Mouse (Mus musculus) intestine, postnatal 0 days (tissue): ENCODE measurements around the gene Mapk10. TPM values are rescaled to one million over a fixed set of nuclear protein-coding genes. Genes with fewer than 3 reads are reported as not detected.
"Not testable (repeated sequence)": the region's sequence is repeated elsewhere in the genome, so short reads cannot be mapped to it uniquely, and the experiment has no call there.

Experiments
- ATAC-seq: fragments of 200-750 bp; cut with Nextera tagmentation; 2 replicates; pipeline ENCODE4 v1.8.0; 2017; ENCODE audit warnings: mild to moderate bottlenecking, moderate TSS enrichment, moderate library complexity
- H3K27ac ChIP-seq: fragments of 300-500 bp; sonication (generic); 2 replicates; pipeline ENCODE4 v1.5.1; 2014; ENCODE audit warnings: mild to moderate bottlenecking, low read depth, low read length, moderate library complexity
- H3K27me3 ChIP-seq: fragments of 300-500 bp; sonication (generic); replicated peaks from 2 replicates; pipeline ENCODE4 v1.6.1; 2014; ENCODE audit warnings: low read length, mixed read lengths; ENCODE audit not compliant: control insufficient read depth, insufficient read depth
- H3K36me3 ChIP-seq: fragments of 300-500 bp; sonication (generic); 2 replicates; pipeline ENCODE4 v1.6.1; 2014; ENCODE audit warnings: mild to moderate bottlenecking, moderate library complexity; ENCODE audit not compliant: control insufficient read depth, insufficient read depth
- H3K4me1 ChIP-seq: fragments of 300-500 bp; sonication (generic); replicated peaks from 2 replicates; pipeline ENCODE4 v1.6.1; 2014; ENCODE audit warnings: antibody characterized with exemption, low read length, mixed read lengths; ENCODE audit not compliant: control insufficient read depth, insufficient read depth
- H3K4me2 ChIP-seq: fragments of 300-500 bp; sonication (generic); replicated peaks from 2 replicates; pipeline ENCODE4 v1.6.1; 2014; ENCODE audit warnings: low read depth, mild to moderate bottlenecking, moderate library complexity
- H3K4me3 ChIP-seq: fragments of 300-500 bp; sonication (generic); 2 replicates; pipeline ENCODE4 v1.5.1; 2014; ENCODE audit warnings: low read depth, low read length
- H3K9ac ChIP-seq: fragments of 300-500 bp; sonication (generic); 2 replicates; pipeline ENCODE4 v1.6.1; 2014; ENCODE audit warnings: mild to moderate bottlenecking, low read depth, low read length
- H3K9me3 ChIP-seq: fragments of 300-500 bp; sonication (generic); 2 replicates; pipeline ENCODE4 v1.6.1; 2016; ENCODE audit warnings: mixed run types; ENCODE audit not compliant: control insufficient read depth
- CTCF ChIP-seq: sonication (generic); IDR thresholded peaks from 2 replicates; pipeline ENCODE4 v1.5.1; 2016; ENCODE audit warnings: low read depth, mild to moderate bottlenecking, control low read depth, antibody characterized with exemption, moderate library complexity
- WGBS: fragments of 180-500 bp; shearing (Covaris S2); extraction: QIAGEN DNeasy Blood & Tissue Kit; methylation state at CpG from one replicate; pipeline ENCODE4 v1.1.7; 2014; 5-methylcytosine and 5-hydroxymethylcytosine counted together
- polyA plus RNA-seq: library from polyadenylated mRNA; unstranded; fragments of >200 nt; fragmentation: Nextera tagmentation; extraction: Ambion mirVana; gene quantifications from 2 replicates; pipeline ENCODE4 v1.2.1, GENCODE M21; 2015

The Mapk10 gene
- polyA plus RNA-seq, 1 experiment from 2014 or later = 3.7 TPM

DNA sequence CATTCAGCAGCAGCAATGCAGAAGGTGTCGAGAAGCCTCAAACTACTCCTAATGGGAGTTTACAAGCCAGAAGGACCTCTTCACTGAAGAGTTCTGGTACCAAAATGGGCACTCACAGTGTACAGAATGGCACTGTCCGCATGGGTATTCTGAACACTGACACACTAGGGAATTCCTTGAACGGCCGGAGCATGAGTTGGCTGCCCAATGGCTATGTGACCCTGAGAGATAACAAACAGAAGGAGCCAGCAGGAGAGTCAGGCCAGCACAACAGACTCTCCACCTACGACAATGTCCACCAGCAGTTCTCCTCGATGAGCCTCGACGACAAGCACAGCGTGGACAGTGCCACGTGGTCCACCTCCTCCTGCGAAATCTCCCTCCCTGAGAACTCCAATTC is 318.9 kb downstream of the Mapk10 start:
- 93% methylated on average over 11 of the region's 11 CpGs for WGBS
- no peak for TF ChIP-seq CTCF
- no peaks in the 10 kb centered on the region for H3K4me1 ChIP-seq

GRCm38 (mm10) chr5:102889163-102889488 is 322.0 kb downstream of the Mapk10 start:
- Histone ChIP-seq H3K9me3 (no peaks in the 10 kb centered on the region), H3K4me3 (no peak overlapping the region), H3K27me3 (no peaks in the 10 kb centered on the region), H3K27ac (no peak overlapping the region), H3K9ac (no peak overlapping the region), H3K4me2 (no peak overlapping the region), H3K4me1 (no peaks in the 10 kb centered on the region), H3K36me3 (no peaks in the 10 kb centered on the region)
- no peak for TF ChIP-seq CTCF
- WGBS = 69% methylated on average over 2 of the region's 2 CpGs
- ATAC-seq = no peak

More for the DNA sequence above, 318.9 kb downstream of the Mapk10 start:
- Histone ChIP-seq H3K9ac (no peak overlapping the region), H3K27me3 (no peaks in the 10 kb centered on the region), H3K27ac (no peak overlapping the region), H3K9me3 (no peaks in the 10 kb centered on the region), H3K4me2 (no peak overlapping the region), H3K36me3 (no peaks in the 10 kb centered on the region; the same call in 1 of the 2 replicates), H3K4me3 (no peak overlapping the region)
- no peak for ATAC-seq

DNA sequence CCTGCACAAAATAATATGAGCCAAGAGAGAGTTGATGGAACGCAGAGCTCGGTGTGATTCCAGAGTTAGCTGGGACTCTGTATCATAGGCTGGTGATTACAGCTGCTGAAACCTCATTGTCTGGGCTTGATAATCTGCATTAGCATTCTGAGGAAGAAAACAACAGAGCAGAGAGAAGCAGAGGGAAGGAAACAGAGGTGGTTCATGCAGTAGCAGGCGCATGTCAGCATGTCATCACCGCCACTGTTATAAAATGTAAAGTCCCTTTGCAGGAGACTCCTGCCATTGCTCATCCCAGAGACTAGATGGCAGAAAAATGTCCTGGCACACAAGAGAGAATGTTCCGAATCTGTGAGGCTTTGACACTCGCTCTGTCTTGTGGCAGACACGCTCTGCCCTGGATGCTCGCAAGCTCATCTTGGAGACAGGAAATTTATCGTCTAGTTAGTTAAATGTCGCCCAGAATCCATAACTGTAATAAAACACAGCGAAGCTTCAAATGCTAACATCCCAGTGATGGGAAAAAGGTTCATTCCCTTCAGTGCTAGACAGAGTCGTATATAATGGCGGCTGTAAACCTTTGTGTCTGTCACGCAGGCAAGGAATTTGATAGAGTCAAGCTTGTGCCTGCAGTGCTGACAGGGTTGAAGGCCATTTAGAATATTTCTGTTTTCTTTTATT is 322.5 kb downstream of the Mapk10 start:
- H3K4me3 ChIP-seq = no peak overlapping the region
- no peak for ATAC-seq
- WGBS = 74% methylated on average over 14 of the region's 14 CpGs
- no peaks in the 10 kb centered on the region for H3K27me3 ChIP-seq
- H3K36me3 ChIP-seq = no peaks in the 10 kb centered on the region
- no peak for TF ChIP-seq CTCF
- no peak overlapping the region for H3K27ac ChIP-seq
- H3K4me2 ChIP-seq = no peak overlapping the region
- H3K9me3 ChIP-seq = no peaks in the 10 kb centered on the region
- H3K9ac ChIP-seq = no peak overlapping the region
- H3K4me1 ChIP-seq = no peaks in the 10 kb centered on the region

DNA sequence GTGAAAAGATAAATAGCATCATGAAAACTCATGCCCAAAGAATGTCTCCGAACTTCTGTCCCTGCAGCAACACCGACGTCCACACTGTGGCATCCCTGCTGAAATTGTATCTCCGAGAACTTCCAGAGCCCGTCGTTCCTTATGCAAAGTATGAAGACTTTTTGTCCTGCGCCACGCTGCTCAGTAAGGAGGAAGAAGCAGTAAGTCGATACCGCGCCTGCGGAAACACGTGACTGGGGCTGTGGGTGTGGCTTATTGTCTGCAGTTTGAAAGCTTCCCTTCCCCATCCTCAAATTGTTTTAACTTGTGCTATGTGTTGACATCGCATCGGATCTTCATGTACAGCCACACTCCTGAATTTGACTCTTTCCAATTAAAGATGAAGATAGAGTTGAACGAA is 335.5 kb downstream of the Mapk10 start:
- Histone ChIP-seq H3K9me3 (no peaks in the 10 kb centered on the region), H3K9ac (no peak overlapping the region), H3K4me2 (no peak overlapping the region), H3K4me1 (no peaks in the 10 kb centered on the region), H3K27ac (no peak overlapping the region), H3K27me3 (no peaks in the 10 kb centered on the region), H3K36me3 (no peaks in the 10 kb centered on the region), H3K4me3 (no peak overlapping the region)
- TF ChIP-seq CTCF = no peak
- ATAC-seq = no peak
- 80% methylated on average over 16 of the region's 16 CpGs for WGBS

- Histone ChIP-seq H3K4me2 (no peak overlapping the region), H3K9ac (no peak overlapping the region), H3K27me3 (no peaks in the 10 kb centered on the region), H3K9me3 (no peaks in the 10 kb centered on the region), H3K4me3 (no peak overlapping the region), H3K36me3 (no peaks in the 10 kb centered on the region), H3K27ac (no peak overlapping the region), H3K4me1 (no peaks in the 10 kb centered on the region)
- no peak for ATAC-seq
- TF ChIP-seq CTCF = peak; percentile 92
- WGBS = 41% methylated on average over 11 of the region's 11 CpGs
Observed at GRCm38 (mm10) chr5:102874605-102875298, 336.4 kb downstream of the Mapk10 start.

DNA sequence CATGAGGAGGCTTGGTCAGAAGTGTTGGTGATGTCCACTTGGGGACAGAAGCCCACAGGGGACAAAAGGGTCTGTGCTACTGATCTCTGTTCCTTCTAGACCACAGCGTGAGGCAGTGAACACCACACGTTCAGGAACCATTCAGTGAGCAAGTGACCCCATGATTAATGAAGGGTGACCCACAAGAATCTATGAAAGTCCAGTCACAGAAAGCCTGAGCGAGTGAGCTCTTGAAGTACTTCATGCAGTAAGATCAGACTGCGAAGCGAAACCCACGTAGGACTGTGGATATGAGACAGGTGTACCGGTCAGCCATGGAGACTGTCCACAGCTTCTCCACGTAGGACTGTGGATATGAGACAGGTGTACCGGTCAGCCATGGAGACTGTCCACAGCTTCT is 338.1 kb downstream of the Mapk10 start:
- H3K4me2 ChIP-seq, H3K4me3 ChIP-seq, H3K9me3 ChIP-seq, H3K9ac ChIP-seq, H3K4me1 ChIP-seq, H3K27ac ChIP-seq, H3K27me3 ChIP-seq, ATAC-seq, H3K36me3 ChIP-seq: not testable (repeated sequence)
- WGBS = 89% methylated on average over 9 of the region's 9 CpGs
